Mouse (Mus musculus) kidney, postnatal 4 days (tissue): ENCODE measurements at regions not wholly inside any gene's neighbourhood (a gene's known extent, or its start where the extent isn't known, plus 50 kb on each side); places are given as distances from the start of the nearest gene placed in this dataset.

Source experiments
- DNase-seq, 2 experiments: peaks; one replicate each; pipeline ENCODE4 v3.0.0; 2021; ENCODE audit warnings: mixed read lengths in 2 of 2

DNA sequence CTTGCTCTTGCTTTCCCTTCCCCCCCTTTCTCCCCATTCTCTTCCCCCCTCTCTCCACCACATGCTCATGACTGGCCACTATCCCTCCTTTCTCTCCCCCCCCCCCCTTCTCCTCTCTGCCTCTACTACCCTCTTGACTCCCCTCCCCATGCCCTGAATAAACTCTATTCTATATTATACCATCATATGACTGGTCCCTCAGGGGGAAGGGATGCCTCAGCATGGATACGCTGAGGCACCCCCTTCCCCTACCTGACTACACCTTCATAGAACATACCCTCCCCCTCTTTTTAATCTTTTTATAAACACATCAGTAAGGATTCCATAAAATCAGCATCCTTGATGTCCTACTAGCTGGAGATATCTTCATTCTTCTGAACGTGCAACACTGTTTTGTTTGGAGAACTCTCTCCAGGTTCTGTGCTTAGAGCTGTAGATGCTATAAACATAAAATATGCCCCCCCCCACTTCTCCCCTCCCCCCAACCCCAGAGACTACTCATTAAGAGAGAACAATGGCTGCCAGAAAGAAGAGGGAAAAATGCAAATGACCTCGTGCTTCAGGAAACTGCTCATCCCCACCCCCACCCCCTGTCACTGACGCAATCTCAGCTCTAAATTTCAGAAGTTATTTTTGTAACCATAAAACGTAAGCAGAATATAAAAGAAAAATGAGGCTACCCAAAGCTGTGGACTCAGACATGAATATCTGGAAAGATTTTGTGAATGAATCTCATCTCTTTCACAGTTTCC is 102.3 kb downstream of the Pja2 start:
- no peak for DNase-seq

DNA sequence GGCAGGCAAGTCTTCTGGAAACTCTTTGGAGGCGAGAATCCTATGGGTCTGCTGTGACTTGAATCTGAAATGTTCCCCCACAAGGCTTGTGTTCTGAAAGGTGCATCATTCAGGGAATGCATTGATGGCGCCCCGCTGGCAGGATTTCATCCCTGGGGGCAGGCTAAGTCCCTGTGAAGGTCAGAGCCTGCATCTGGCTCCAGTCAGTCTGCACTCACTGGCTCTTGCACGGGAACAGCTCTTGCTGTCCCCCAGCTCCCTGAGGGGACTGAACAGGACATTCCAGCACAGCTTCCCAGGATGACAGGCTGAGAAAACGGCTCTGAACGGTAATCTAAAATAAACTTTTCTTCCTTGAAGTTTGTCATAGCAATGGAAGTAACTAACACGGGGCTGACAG is 117.1 kb downstream of the Pja2 start:
- peak; percentile 11 to 16 for DNase-seq

DNA sequence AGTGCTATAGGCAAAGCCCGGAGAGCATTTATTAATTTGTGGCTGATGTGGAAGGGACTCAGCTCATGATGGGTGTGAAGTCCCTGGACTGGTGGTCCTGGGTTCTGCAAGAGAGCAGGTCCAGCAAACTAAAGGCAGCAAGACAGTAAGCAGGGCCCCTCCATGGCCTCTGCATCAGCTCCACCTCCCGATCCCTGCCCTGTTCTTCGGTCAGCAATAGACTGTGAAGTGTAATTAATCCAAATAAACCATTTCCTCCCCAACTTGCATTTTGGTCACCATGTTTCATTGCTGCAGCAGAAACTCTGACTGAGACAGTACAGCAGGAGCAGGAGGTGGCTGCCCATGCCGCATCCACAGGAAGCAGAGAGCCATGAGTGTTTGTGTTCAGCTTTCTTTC is 118.5 kb downstream of the Pja2 start:
- DNase-seq: no peak

DNA sequence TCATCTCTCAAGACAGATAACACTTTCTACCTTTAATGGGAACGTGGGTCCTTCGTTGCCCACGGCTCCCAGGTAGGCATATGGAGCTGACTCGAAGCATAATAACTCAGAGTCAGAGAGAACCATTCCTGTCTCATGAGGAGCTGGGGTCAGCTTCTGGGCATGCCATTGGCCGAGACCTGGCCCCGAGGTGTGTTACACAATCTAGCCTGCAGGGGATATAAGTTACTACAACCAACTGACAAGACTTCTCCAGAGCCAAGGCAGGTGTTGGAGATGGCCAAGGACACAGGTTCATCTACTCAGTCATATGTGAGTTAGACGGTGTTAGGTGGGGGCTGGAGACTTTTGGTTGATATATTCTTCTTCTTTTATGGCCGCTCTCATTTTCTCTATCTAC is 120.4 kb downstream of the Pja2 start:
- DNase-seq: no peak

DNA sequence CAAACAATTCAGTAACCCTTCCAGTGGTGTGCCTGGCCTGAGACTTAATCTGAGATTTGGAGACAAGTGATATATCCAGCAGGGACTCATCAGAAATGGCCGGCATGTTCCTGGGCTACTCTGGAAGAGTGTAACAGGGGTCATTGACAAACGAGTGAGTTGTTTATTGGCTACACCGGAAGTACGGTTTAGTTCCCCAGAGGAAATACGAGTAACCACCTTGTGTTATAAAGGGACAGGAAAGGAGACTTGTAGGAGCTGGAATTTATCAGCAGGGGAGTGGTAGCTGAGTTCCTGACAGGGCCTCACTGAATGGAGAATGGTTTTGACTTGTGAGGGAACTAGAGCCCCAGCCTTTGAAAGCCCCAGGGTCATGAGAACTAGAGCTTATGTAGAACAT is 121.3 kb downstream of the Pja2 start:
- DNase-seq: no peak

DNA sequence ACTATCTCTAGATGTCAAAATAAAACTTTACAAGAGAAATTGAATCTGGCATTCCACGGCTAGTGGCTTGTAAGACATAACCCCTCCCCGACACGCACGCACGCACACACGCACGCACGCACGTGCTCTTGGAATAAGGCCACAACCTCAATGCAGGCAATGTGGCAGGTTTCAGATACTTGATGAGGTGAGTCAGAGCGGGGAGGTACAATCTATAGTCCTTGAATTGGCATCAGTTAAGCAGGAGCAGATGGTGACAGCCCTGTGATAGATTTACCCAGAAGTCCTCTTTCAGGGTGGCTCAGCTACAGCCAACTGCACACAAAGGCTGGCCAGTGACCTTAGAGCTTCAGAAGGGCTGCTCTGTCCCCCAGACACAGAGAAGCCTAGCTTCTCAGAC is 122.1 kb downstream of the Pja2 start:
- DNase-seq: no peak

DNA sequence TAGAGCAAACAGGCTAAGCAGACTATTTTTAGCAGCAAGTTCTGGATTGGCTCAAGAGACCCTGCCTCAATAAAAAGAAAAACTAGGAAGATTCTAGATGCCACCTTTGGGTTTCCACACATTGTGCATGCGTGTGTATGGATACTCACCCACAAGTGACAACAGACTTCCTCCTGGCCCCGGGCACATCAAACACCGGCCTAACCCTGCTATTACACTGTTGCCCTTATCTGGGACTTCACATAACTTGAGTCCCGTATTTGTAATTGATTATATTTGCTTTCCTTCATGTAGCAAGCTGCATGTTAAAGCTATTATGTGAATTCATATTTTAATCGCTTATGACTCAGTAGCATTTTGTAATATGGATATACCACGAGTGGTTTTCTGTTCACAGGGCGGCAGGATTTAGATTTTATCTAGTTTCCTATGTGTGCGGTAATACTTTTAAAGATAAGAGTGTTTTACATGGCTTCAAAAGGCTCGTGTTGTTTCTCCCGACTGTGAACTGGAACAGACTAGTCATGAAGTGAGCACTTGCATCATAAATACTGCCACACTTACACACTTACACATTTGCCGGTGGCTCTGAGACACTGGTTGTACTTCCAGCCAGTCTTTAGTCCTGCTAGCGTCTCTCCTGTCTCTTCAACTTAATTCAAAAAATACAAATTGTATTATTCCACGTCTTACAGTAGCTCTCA is 123.4 kb downstream of the Pja2 start:
- no peak for DNase-seq

DNA sequence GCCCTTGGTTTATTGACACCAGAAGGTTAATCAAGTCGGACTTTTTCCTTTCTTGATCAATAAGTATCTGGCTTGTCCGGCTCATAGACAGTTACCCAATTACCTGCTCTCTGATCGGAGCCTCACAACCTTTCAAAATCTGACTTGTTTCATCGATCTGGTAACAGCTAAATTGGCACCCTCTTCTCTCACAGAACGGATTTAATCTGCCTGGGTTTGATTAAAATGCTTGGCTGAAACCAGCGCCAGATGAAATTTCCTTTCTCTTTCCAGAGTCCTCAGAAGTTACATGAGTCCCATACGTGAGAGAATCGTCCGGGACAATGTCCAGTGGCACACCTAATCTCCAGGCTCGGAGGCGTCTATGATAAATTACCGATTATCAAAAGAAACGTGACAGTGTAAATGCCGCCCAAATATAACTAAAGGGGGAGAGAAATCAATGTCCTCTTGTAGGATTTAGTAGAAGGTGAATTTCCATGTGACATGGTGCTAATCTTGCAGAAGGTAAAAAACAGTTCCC is 125.5 kb downstream of the Pja2 start:
- DNase-seq: no peak

DNA sequence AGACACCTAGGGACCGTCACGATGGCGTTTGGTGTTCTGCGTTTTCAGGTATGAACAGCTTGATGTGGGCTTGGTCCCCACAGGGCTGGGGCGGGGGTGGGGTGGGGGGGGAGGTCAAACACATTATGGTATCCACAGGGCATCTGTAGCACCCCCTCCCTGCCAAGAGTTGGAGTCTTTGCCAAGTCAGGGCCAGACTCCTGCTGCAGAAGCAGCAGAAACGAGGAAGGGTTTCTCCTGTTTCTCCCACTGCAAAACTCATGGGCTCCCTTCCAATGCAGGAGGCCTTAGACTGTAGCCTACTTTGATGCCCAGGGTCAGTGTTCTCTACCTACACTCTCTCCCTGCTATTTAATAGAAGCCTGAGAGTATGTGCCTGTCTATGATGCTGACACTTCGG is 128.1 kb downstream of the Pja2 start:
- no peak for DNase-seq

DNA sequence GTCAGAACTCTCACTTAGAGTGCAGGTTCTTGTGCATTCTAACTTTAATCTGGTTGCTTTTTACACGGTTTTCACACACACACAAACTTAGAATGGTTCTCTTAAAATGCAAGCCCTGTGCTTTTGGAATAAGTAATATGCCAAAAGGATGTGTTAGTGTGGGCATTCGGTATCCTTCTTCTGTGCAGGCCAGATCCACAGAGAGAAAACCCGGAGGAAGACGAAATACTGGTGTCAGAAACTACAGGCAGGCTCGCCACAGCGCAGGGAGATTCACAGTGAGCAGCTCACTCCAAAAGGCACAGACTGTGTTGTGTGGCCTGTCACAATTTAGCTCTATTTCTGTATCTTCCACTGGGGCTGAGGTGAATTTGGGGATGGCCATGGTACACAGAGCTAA is 129.5 kb downstream of the Pja2 start:
- no peak for DNase-seq

DNA sequence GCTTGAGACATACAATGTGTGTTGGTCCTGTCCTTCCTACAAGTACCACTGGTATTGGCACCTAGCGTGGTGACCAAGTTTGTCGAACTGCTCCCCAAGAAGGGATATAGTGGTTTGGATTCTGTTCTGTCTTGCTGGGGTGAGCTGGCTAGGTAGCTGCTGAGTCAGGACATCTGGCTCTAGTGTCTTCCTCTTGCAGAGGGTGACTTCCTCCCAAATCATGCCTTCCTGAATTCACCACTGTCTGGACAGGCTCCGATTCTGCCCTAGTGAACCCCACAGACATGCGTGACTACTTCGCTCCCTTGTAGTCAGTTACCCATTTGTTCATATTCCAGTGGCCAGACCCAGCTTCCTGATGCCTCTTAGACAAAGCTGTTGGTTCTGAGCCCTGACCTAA is 130.1 kb downstream of the Pja2 start:
- DNase-seq: no peak

DNA sequence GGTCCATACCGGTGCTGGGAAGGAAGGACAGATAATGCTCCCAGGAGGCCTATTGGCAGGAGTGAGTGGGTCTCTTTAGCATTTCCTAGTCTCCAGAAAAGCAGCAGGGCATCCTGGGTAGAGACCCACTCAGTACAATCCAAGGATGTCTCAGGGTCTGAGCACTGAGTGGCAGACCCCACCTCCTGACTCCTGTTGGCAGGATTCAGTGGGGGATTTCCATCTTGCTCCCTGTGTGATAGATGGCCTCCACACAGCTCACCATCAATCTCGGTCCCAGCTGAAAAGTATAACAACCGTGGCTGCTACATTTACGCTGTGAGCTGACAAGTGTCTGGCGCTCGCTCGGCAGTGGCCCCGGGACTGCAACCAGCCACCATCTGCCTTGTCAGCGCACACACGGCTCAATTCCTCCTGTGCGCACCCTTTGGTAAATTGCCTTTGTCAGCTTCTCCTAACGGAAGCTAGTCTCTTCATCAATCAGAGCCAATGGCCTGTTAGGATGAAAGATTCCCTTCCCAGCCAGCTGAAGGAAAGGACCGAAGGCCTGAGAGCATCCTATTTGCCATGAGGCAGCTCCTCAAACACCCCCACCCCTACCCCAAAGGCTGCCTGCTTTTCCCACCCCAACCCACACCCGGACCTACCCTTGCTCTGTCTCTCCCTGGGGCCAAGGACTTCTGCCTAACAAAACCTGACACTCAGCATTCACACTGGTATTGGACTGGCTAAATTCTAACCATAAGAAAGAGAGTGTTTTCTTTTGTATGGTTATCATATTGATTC is 131.4 kb downstream of the Pja2 start:
- no peak for DNase-seq

DNA sequence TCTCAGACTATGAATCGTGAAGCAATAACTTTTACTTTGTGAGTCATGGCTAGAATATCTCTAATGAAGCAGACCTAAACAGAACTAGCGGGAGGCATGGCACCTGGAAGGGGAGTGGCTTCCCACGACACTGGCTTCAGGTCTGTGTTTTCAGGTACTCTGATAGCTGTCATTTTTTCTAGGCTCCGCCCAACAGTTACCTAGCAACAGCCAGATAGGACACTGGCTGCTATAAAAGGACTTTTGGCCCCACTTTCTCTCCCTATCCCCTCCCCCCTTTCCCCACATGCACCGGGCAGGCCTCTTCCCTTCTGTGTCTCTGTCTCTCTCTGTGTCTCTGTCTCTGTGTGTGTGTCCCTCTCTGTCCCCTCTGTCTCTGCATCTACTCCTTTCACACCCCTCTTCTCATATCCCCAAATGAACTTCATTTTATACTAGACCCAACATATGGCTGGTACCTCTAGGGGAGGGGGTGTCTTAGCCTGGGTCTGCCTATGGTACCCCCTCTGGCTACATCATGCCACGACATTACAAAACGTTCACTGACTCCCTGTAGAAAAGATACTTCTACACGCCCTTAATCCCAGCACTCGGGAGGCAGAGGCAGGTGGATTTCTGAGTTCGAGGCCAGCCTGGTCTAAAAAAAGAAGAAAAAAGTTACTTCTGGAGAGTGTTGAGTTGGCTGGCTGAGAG is 132.3 kb downstream of the Pja2 start:
- DNase-seq: no peak

DNA sequence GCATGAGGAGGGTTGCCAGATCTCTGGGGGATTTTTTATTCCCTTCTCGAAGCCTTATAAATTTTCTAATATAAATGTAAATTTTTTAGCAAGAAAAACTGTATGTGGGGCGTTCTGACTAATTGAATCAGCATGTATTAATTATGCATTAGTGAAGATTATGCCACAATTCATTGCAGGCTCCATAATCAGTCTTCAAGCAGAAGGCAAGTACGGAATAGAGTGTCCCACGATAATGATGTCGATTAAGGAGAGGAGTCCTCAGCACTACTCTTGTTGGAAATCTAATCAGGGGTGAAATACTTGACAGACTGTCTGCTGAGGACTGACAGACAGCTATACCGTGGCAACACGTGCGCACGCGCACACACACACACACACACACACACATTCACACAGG is 135.3 kb downstream of the Pja2 start:
- DNase-seq: no peak

DNA sequence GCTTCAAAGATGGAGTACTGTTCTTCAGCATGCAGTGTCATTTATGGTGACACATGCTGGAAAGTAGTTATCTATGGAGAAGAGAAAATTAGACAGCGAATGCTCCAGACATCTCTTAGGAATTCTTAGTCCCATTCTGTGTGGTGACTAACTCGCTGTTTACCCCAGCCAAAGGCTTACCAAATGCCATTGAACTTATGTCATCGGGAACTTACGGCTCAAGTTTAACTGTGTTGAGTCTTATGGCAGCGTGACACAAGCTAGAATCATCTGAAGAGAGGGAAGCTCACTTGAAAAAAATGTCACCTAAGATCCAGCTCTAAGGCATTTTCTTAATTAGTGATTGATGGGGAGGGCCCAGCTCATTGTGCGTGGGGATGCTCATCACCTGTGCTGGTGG is 138.7 kb downstream of the Pja2 start:
- no peak for DNase-seq
